Mouse (Mus musculus): Measurements from ENCODE around the gene Tsen2. TPM values are rescaled to one million over a fixed set of nuclear protein-coding genes. Genes with fewer than 3 reads are reported as not detected.

Tsen2 gene
- polyA plus RNA-seq, 2 experiments, result 16.3 to 26.1 TPM

DNA sequence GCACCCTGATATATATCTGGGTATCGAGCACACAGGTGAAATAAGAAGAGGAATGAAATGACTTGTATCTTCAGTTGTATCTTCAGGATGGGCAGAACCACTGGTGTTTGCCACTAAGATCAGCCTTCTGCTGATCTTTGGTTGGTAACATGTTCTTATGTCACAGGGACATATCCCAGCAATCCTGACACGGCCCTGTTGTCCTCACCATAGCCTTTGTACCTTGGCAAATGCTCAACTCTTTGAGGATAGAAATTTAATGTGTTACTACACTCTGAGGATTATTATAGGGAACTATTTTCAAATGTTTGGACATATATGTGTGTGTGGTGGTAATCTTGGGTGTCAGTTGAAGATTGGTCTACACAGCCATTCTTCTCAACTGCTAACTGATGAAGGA is 13.7 kb downstream of the Tsen2 start:
- 96% methylated on average over 2 of the region's 2 CpGs for WGBS

DNA sequence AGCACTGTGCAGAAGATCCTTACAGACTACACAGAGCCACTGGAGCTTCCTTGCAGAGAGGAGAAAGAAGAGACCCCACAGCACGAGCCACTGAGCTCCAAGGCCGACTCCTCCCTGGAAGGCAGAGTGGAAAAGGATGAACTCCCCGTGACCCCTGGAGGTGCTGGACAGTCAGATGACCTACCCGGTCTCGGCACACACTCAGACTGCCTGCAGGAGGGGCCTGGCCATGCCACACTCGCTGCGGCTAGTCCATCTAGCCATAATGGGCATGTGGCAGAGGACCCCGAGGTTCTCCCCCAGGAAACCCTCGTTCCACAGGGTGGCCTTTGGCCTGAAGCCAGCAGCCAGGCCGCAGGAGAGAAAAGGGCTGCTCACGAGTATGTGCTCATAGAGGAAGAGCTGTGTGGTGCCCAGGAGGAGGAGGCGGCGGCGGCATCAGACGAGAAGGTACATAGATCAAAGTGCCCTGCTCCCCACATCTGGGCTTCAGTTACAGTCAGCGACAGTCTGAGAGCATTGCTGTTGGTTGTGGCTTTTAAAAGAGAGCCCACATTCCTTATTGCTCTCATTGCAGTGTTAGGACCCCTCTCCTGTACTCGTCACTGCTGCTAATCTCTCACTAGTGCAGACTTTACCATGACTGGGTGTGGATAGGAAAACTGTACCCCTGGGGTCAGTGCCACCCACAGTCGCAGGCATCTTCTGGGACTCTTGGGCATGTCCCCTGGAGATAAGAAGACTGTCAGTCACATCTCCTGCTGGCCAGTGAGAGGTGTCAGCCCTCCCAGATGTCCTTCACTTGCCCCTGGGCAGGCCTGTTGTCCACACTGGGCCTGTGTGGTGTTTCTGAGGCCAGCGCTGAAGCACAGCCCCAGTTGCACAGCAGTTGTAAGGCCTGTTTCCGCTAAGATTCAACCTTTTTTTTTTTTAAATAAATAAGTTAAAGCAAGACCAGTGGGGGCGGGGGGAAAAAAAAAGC is 15.5 kb downstream of the Tsen2 start:
- H3K9ac ChIP-seq (ENCODE audit: low read depth, low read length, severe bottlenecking), result no peak overlapping the region
- no peak for DNase-seq (ENCODE audit: low spot score)
- WGBS, result 66% methylated on average over 21 of the region's 21 CpGs
- TF ChIP-seq POLR2A (IDR thresholded peaks at IDR 0.05; ENCODE audit: borderline replicate concordance, extremely low read depth, insufficient read depth, insufficient read length), result no peak
- H3K27ac ChIP-seq (replicated peaks; ENCODE audit: low read depth, low read length), result no peak overlapping the region
- ATAC-seq (ENCODE audit: low FRiP score, low read depth), result no peak
- H3K27me3 ChIP-seq (ENCODE audit: control insufficient read depth, insufficient read depth, low read length), result no peaks in the 10 kb centered on the region
- no peaks in the 10 kb centered on the region for H3K4me1 ChIP-seq (ENCODE audit: control insufficient read depth, insufficient read depth, low read length)
- no peak overlapping the region for H3K4me3 ChIP-seq (replicated peaks; ENCODE audit: low read length)
- peaks cover 42% of the 10 kb centered on the region for H3K36me3 ChIP-seq (ENCODE audit: control insufficient read depth, insufficient read depth, low read length)
- no peaks in the 10 kb centered on the region for H3K9me3 ChIP-seq (ENCODE audit: control insufficient read depth, low read length)
- no peak overlapping the region for H3K4me2 ChIP-seq (replicated peaks; ENCODE audit: low read depth, low read length, severe bottlenecking)

More for the DNA sequence above, 13.7 kb downstream of the Tsen2 start:
- no peak overlapping the region for H3K27ac ChIP-seq (replicated peaks; ENCODE audit: low read depth, low read length)
- no peak overlapping the region for H3K9ac ChIP-seq (ENCODE audit: low read depth, low read length, severe bottlenecking)
- H3K36me3 ChIP-seq (ENCODE audit: control insufficient read depth, insufficient read depth, low read length), result peaks cover 52% of the 10 kb centered on the region
- H3K4me1 ChIP-seq (ENCODE audit: control insufficient read depth, insufficient read depth, low read length), result no peaks in the 10 kb centered on the region
- ATAC-seq (ENCODE audit: low FRiP score, low read depth) (no peak), DNase-seq (ENCODE audit: low spot score) (no peak)
- no peak for TF ChIP-seq POLR2A (IDR thresholded peaks at IDR 0.05; ENCODE audit: borderline replicate concordance, extremely low read depth, insufficient read depth, insufficient read length)
- H3K4me3 ChIP-seq (replicated peaks; ENCODE audit: low read length), result no peak overlapping the region
- no peaks in the 10 kb centered on the region for H3K9me3 ChIP-seq (ENCODE audit: control insufficient read depth, low read length)
- H3K4me2 ChIP-seq (replicated peaks; ENCODE audit: low read depth, low read length, severe bottlenecking), result no peak overlapping the region
- no peaks in the 10 kb centered on the region for H3K27me3 ChIP-seq (ENCODE audit: control insufficient read depth, insufficient read depth, low read length)

DNA sequence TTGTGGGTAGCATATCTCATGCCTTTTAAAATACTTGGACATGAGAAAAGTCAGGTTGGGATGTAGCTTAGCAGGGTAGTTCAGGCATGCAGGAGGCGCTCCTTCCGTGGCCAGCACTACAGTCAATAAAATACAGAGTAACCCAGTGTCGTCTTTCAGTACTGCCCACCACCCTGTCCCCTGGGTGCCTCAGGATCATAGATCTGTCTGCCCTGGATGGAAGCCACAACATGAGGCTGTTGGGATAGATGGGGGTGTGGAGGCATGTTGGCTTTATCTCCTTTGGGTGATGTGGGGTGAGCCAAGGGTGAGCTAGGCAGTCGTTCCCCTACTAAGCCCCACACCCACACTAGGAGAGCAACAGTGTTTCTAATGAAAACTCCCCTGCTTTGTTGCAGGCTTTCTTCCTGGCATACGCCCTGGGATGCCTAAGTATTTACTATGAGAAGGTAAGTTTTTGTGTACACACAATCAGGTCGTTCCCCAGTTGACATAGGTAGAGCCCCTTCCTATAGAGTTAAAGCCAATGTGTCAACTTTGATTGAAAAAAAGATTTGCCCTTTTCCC is 21.1 kb downstream of the Tsen2 start:
- Histone ChIP-seq H3K27me3 (ENCODE audit: control insufficient read depth, insufficient read depth, low read length) (no peaks in the 10 kb centered on the region), H3K9me3 (ENCODE audit: control insufficient read depth, low read length) (no peaks in the 10 kb centered on the region), H3K4me1 (ENCODE audit: control insufficient read depth, insufficient read depth, low read length) (no peaks in the 10 kb centered on the region), H3K4me2 (replicated peaks; ENCODE audit: low read depth, low read length, severe bottlenecking) (no peak overlapping the region), H3K27ac (replicated peaks; ENCODE audit: low read depth, low read length) (no peak overlapping the region), H3K36me3 (ENCODE audit: control insufficient read depth, insufficient read depth, low read length) (peaks cover 44% of the 10 kb centered on the region), H3K9ac (ENCODE audit: low read depth, low read length, severe bottlenecking) (no peak overlapping the region), H3K4me3 (replicated peaks; ENCODE audit: low read length) (no peak overlapping the region)
- ATAC-seq (ENCODE audit: low FRiP score, low read depth), result no peak
- no peak for DNase-seq (ENCODE audit: low spot score)
- 84% methylated on average over 6 of the region's 6 CpGs for WGBS
- TF ChIP-seq POLR2A (IDR thresholded peaks at IDR 0.05; ENCODE audit: borderline replicate concordance, extremely low read depth, insufficient read depth, insufficient read length), result no peak

DNA sequence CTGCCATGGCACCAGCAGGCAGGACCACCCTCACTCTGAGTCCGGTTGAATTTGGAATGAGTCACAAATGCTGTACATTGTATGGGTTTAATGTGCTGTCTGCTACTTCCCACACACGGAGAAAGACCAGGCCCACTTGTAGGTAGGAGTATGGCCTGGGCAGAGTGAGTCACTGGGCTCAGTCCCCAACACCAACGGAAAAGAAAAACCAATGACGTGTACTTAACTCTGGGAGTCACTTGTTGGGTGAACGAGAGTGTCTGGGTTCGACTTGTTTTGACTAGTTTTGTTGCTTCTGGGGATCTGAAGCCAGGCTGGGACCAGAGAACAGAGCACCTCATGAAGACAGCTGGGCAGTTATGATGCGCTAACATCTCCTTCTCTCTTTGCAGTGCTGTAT is 29.7 kb downstream of the Tsen2 start:
- DNase-seq (ENCODE audit: low spot score), result no peak
- no peak overlapping the region for H3K27ac ChIP-seq (replicated peaks; ENCODE audit: low read depth, low read length)
- no peaks in the 10 kb centered on the region for H3K27me3 ChIP-seq (ENCODE audit: control insufficient read depth, insufficient read depth, low read length)
- no peaks in the 10 kb centered on the region for H3K4me1 ChIP-seq (ENCODE audit: control insufficient read depth, insufficient read depth, low read length)
- H3K36me3 ChIP-seq (ENCODE audit: control insufficient read depth, insufficient read depth, low read length), result peaks cover 55% of the 10 kb centered on the region
- WGBS, result 86% methylated on average over 7 of the region's 7 CpGs
- ATAC-seq (ENCODE audit: low FRiP score, low read depth), result no peak
- TF ChIP-seq POLR2A (IDR thresholded peaks at IDR 0.05; ENCODE audit: borderline replicate concordance, extremely low read depth, insufficient read depth, insufficient read length), result no peak
- H3K4me3 ChIP-seq (replicated peaks; ENCODE audit: low read length), result no peak overlapping the region
- no peak overlapping the region for H3K9ac ChIP-seq (ENCODE audit: low read depth, low read length, severe bottlenecking)
- no peak overlapping the region for H3K4me2 ChIP-seq (replicated peaks; ENCODE audit: low read depth, low read length, severe bottlenecking)
- H3K9me3 ChIP-seq (ENCODE audit: control insufficient read depth, low read length), result no peaks in the 10 kb centered on the region

DNA sequence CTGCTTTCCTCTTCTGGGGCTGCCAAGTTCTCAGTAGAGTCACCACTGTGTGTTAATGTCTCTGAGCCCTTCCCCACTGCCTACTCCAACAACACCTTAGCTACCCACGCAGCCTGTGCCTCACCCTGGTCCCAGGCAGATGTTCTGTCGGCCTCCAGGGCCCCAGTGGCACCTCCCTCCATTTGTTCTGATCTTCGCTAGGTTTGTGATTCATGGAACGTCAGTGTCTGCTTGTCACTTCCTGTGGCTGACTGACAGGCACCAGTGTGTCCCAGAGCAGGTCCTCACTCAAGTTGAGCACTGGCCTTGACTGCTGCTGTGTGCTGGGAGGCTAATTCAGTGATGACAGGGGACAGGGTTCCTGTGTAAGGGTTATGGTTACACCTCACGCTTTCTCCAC is 32.9 kb downstream of the Tsen2 start:
- H3K4me1 ChIP-seq (ENCODE audit: control insufficient read depth, insufficient read depth, low read length), result no peaks in the 10 kb centered on the region
- H3K4me3 ChIP-seq (replicated peaks; ENCODE audit: low read length), result no peak overlapping the region
- H3K9ac ChIP-seq (ENCODE audit: low read depth, low read length, severe bottlenecking), result no peak overlapping the region
- no peak overlapping the region for H3K27ac ChIP-seq (replicated peaks; ENCODE audit: low read depth, low read length)
- H3K27me3 ChIP-seq (ENCODE audit: control insufficient read depth, insufficient read depth, low read length), result no peaks in the 10 kb centered on the region
- H3K4me2 ChIP-seq (replicated peaks; ENCODE audit: low read depth, low read length, severe bottlenecking), result no peak overlapping the region
- 84% methylated on average over 5 of the region's 5 CpGs for WGBS
- ATAC-seq (ENCODE audit: low FRiP score, low read depth) (no peak), DNase-seq (ENCODE audit: low spot score) (no peak)
- TF ChIP-seq POLR2A (IDR thresholded peaks at IDR 0.05; ENCODE audit: borderline replicate concordance, extremely low read depth, insufficient read depth, insufficient read length), result no peak
- no peaks in the 10 kb centered on the region for H3K9me3 ChIP-seq (ENCODE audit: control insufficient read depth, low read length)
- peaks cover 52% of the 10 kb centered on the region for H3K36me3 ChIP-seq (ENCODE audit: control insufficient read depth, insufficient read depth, low read length)
